Mouse (Mus musculus): ENCODE results near the gene Fgfr2.

The Fgfr2 gene

DNA sequence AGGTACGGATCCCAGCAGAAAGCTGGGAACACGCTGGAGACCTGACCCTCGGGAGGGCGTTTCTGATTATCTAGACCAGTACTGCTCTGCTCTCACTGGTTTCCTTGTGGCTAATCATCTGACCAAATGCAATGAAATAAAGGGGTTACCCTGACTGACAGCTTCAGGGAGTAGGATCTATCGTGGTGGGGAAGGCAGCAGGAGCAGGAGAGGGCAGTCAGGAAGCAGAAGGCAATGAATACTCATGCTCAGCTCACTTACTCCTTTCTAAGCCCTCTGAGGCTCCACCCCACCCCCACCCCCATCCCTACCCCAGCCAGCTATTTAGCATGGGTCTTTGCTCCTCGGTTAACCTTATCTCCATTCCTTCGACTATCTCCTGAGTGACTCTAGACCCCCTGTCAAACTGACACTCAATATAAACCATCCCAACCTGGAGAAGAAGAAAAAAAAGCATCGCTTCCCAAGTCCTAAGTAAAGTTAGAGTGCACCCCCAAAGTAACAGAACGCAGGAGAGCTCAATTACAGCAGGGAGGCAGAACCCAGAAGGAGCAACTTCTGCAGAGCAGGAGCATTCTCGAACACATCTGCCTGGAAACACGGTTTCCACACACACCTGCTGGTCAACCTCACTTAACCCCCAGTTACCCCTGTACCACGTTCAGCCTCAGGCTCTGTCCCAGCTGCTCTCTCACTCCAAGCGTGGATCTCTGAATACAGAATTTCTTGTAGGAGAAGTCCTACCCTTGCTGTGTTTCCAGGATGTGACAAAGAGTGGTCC is 730.7 kb downstream of the Fgfr2 start:
- in situ Hi-C loops (cut with MboI, MseI): no loop called here

DNA sequence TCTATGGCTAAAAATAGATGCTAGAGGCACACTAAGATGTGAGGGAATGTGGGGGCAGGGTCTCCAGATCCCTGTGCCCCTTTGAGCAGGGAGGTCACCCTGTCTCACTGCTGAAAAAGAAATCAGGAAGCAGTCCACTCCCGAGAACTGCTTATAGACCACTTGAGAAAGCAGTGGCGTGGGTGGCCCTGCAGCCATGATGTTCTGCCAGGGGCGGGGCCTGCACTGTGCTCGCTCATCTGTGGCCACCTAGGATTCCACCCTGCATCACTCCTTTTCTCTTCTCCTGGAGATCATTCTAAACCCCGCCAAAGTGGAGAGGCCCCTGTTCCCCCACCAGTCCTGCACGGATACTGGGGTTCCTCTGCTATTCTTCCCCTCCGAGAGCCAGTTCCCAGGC is 733.7 kb downstream of the Fgfr2 start:
- in situ Hi-C loops (cut with MboI, MseI): no loop called here

DNA sequence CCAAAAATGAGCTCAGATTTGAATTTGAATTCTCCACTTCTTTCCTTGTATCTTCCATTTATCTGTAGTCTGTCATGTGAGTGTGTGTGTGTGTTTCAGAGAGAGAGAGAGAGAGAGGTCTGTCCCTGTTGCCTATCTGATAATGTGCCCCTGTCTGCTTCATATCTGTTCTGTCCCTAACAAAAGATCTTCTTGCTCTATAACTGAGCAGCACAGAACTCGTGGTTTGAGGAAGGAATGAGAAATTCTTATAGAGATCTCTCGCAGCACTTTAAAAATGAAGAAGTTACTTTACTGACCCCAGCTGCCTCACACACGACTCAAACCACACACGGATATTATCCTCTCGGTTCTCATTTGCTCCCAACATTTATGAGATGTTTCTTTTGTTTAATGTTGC is 735.6 kb downstream of the Fgfr2 start:
- in situ Hi-C loops (cut with MboI, MseI): no loop called here

DNA sequence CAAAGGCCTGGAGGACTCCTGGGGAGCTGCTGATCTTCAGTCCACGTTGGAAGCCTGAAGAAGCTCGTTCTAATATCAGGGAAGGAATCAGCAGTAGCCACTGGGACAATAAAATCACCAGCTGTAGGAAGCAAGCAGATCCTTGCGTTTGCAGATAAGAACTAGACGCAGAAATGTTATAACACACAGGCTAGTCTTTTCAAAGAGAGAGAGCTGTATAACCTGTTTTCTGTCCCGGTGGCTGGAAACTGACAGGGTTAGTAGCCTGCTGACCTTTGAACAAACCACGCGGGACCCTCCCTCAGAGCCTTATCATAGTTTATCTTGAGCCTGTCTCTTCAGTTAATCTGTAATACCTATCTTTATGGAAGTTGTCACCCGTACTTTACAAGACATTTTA is 736.8 kb downstream of the Fgfr2 start:
- in situ Hi-C loops (cut with MboI, MseI): no loop called here

DNA sequence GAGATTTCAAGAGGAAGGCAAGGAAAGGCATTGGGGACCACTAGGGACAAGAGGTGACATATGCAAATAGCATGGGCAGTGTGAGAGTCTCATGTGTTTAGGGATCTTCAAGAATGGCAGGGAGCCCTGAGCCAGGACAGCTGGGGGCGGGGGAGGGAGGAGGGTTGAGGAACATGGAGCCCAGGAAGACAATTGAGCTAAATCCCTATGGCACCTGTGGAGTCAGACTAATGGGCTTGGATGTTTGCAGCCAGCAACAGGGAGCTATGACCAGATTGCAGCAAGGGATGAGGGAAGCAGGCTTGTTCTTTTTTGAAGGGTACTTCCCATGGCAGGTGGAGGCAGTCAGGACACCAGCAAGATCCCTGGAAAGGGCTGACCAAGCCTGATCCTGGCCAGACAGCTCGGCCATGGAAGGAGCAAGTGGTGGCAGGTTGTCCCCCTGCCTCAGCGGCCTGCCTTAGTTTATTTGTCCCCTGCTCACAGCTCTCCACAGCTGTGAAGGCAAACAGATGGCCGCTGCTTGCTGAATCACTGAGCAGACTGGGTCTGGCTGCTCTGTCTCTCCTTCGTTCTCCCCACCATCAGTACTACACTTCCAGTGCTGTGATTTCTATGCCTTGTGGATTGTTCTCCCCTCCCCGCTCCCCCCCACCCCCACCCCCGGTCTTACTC is 737.6 kb downstream of the Fgfr2 start:
- in situ Hi-C loops (cut with MboI, MseI): no loop called here

DNA sequence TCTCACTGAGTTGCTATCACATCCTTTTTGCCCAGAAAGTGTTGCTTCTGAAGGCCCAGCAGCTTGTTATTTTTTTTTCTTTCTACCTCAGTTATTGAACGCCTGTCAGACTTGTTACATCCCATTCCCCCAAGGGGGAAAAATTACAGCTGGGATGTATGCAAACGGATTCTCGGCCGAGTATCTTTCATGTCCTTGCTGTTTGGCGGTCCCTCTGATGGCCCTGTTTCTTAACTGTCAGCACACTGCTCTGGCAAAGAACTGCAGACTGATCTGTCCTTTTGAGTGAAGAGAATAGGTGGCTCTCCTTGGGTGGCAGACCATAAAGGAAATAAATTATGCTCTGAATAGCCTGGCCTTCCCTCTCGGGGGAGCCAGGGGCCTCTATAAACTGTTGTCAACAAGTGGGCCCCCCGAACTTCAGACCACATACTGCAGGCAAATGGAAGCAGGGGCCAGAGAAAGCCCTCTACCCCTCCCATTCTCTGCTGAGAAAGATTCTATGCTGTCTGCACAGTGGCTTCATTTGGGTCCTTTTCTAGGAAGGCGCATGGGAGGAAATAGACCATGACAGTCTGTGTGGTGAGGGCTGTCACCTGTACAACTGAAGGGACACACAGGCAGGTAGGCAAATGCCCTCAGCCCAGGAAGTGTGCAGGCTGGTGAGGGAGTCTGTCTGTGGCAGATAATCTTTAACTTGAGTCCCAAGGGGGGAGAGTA is 738.3 kb downstream of the Fgfr2 start:
- in situ Hi-C loops (cut with MboI, MseI): no loop called here

DNA sequence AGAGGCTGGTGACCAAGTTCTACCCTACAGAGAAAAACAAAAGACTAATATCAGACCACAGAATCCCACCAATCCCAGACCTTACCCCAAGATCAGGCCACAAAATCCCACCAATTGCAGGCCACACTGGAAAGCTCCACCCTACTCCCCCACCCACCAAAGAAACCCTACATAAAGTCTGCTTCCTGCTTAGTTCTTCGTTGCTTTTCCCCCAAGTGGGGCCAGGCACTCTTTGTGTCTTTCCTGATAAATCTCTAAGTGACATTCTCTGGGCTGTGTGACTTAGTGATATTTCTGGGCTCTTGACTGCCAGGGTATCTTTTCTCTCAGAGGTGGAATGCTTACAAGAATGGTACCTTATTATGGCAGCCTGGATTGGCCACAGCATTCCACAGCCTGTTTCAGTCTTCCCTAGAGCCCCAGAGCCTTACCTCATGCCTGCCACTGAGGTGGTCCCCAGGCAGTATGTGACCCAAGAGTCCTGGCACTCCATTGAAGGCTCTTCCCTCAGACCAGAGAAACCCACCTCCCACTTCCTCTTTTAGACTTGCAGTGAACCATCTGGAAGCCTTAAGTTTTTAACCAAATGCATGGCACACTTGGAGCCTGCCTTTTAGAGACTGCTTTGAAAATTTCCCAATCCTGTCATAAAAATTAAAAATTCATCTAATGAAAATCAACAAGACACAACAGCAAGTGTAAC is 742.4 kb downstream of the Fgfr2 start:
- in situ Hi-C loops (cut with MboI, MseI): no loop called here

DNA sequence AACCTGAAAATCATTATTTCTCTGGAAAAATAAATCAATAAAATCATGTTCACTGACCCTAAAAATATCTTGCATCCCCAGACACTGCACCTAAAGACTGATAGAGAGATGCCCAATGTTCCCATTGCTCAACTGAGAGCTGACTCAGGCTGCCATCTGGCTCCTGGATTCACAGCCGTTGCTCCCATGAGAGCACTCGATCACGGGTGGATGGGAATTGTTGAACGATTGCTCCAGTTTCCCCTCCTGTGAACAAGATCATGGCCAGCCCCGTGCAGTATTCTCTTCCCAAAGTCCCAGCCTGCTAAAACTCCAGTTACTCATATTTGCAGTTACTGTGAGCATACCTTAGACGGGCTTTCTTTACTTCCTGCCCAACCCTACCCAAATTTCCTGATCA is 745.2 kb downstream of the Fgfr2 start:
- in situ Hi-C loops (cut with MboI, MseI): no loop called here

DNA sequence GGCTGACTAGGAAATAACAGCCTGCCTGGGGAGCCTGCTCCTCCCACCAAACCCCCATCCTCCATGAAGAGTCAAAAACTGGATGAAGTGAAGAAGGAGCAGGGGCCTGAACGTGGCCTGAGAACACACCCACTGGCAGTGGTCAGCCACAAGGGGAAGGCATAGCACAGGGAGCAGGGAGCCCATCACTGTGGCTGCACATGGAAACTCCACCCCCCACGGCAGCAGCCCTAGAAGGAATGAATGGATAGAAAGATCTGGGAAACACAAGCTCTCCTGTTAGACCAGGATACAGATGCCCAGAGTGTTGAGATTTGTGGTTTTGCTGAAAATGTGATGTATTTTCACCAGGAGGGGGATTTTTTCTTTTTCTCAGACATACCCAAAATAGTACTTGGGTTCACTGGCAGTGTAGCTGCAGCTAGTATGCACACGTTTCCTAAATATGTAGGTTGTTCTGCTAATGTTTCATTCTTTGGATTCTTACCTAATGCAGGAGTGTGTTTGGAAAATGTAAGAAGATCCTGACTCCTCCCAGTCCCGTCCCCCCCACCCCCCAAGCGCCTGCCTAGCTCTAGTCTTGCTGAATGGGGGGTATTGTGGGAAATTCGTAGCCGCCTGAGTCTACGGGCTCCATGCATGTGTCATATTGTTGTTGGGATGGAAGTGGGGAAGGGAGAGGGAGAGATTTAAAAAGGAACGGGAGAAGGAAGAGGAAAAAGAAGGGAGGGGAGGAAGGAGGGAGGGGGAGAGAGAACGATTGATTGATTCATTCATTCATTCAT is 749.4 kb downstream of the Fgfr2 start:
- in situ Hi-C loops (cut with MboI, MseI): no loop called here

DNA sequence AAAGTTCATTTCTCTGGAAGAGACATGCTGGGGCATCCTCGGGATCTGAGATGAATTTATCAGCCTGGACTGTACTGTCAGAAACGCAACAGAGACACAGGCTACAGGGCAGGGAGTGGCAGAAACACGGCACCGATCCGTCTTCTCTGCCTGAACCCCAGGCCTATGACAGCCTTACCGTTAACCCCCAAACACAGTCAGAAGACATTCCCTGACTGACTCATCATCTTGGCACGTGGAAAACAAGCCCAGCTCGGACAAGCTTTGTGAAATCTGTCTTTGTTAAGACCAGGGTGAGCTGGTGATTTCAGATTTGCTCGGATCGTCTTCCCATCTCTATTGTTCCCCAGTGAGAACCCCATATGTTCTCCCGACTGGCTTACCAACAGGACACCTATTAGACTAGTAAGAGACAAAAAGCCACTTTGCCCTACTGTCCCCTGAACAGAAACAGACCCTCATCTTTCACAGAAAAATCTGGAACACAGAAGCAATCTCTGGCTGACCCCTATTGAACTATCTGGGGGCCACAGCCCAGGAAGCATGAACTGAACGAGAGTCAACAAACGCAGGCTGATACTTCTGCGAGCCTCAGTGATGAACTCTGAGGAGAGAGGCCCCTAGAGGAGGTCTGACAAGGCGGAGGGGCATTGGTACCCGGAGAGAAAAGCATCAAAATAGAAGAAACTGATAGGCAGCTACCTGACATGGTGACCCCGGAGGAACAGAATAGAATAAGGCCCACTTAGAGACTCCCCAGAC is 750.2 kb downstream of the Fgfr2 start:
- in situ Hi-C loops (cut with MboI, MseI): no loop called here

DNA sequence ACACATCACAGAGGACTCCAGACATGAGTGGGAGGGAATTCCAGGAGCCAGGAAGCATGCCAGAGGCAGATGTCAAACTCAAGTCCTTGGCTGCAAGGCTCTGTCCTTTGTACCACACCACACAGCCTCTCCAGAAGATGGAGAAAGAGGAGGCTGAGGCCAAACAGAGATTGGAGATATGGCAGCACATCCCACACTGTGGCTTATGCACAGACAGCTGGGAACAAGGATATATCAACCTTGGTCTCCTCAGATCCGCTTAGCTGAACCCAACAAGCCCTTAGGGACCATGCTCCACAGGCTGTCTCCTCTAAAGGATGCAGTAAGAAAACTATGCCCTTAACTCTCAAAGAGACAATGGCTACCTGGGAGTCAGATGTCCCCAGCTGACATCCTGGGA is 751.3 kb downstream of the Fgfr2 start:
- in situ Hi-C loops (cut with MboI, MseI): no loop called here

DNA sequence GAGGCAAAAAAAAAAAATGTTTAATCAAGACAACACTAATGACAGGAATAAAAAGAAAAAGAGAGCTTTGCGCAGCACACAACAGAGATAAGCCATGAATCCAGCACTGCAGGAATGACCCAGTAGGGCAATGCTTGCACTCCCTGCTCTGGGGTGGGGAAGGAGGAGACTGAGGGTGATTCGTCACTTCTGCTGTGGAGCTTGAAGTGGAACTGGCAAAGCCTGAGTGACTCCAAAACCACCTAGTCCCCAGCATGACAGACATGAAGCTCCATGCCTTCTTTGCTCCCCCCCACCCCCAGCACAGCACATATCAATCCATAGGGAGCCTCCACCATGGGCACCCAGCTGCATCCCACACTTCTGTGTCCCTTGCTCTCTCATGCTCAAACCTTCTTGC is 753.4 kb downstream of the Fgfr2 start:
- in situ Hi-C loops (cut with MboI, MseI): no loop called here

DNA sequence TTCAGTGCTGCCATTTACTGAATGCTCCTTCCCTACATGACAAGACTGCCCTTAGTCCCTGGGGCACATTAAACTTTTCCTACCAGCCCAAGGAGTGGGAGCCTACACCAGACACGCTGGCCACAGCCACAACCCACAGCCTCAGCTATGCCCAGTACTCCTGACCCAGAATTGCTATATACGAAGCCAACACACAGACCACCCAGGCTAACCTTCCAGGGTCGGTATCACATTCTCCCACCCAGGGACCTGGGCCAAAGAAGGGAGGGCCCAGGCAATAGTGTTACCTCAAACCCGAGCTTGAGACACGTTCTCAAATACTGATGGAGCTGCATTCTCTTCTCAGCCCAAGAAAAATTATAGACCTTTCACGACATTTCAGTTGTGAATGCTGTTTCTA is 754.3 kb downstream of the Fgfr2 start:
- in situ Hi-C loops (cut with MboI, MseI): no loop called here

DNA sequence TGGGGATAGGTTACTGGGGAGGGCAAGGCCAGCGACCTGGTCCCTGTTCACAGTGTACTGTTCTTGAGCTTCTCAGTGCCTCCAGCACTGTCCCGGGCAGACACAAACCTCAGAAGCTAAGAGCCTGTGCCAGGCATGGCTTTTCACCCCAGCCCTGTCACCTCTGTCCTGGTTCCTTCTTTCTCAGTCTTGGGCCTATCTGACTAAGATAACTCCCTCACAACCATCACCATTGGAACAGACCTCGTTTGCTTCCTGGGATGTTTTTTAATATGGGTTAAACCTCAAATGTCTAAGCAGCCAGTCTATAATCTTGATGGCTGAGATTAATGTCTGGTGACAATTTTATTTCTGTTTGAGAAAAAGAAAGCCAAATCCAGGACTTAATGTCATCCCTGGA is 755.8 kb downstream of the Fgfr2 start:
- in situ Hi-C loops (cut with MboI, MseI): no loop called here

DNA sequence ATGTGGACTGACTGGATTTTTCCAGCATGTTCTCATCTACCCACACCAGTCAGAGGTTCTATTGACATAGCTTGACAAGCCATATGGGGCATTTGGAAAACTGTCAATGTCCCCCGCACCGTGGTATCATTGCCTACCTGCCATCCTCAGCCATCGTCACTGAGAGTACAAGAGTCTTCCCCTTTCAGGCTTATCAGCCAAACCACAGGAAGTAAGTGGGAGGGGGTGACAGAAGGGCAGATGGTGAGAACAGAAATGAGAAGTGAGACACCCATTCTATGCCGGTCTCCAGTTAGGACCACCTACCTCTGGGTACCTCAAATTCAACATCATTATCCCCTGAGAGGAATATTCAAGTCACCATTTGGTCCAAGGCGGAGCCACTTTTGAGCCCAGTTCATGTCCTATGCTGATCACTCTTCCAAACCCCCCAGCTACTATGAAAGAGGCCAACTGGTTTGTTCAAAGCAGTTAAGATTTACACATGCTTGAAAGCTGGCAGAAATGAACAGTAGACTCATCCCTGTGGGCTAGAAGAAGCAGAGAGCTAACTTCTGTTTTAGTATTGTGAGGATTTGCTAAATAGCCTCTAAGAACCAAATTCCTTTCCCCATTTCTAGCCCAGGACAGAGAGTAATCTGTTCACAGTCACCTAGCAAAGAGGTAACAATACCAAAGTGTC is 757.3 kb downstream of the Fgfr2 start:
- in situ Hi-C loops (cut with MboI, MseI): no loop called here

DNA sequence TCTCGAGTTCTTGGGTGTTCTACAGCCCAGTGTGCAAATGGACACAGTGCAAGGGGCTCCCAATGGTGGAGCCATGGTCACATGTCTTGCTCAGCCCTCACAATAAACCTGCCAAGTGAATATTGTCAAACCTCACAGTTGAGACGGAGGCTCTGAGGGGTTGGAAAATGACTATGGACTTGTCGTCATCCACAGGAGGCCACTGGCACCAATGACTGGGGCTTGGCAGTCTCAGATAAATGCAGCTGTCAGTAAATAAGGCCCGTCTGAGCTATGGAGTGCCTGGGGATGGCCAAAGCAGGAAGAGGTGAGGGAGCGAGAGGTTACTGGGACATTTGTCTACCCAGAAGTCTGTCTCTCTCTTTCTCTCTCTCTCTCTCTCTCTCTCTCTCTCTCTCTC is 758.0 kb downstream of the Fgfr2 start:
- in situ Hi-C loops (cut with MboI, MseI): no loop called here

DNA sequence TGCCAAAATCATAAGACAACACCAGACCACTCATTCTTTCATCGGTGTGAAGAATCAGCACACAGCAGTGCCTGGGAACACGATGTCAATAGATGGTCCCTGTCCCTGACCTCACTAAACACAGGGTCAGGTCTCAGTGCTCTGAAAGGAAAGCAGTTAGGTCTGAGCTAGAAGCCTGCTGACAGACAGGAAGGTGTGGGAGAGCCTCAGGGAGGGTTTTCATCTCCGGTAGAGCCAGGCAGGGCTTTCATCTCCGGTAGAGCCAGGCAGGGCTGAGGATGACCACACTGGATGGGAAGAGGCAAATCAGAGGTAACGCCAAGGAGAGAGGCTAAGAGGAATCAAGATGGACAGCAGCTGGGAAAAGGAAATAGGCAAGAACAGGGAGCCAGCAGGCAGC is 758.6 kb downstream of the Fgfr2 start:
- in situ Hi-C loops (cut with MboI, MseI): no loop called here

DNA sequence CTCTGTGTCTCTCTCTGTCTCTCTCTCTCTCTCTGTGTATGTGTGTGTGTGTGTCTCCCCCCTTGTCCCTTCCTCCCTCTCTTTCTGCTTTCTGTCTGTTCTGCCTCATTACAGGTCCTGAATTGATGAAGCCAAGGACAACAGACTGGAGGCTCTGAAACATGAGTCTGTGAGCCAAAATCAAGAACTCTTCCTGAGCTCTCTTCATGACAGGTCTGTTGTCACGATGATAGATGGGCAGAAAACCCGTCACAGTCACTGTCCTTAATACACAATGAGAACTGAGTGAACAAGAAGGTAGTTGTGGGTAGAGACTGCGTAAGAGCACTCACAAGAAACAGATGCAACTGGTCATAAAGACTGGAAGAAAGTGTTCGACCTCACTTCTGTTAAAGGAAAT is 762.8 kb downstream of the Fgfr2 start:
- in situ Hi-C loops (cut with MboI, MseI): no loop called here

DNA sequence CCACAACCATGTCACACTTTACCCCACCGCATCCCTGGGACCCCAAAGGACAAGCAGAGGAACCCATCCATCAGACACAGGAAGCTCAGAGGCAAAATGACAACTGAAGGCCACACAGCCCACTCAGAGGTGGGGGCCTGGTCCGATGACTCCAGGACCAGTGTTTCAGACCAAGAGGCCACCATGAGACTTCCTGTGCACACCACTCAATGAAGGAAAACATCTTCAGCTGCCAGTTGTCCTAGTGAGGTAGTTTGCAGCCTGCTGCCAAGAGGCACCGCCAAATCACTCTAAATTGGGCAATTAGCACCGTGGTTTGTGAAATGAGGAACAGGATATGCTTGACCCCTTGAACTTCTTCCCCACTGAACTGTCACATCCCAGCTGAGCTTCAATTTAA is 764.4 kb downstream of the Fgfr2 start:
- in situ Hi-C loops (cut with MboI, MseI): no loop called here

DNA sequence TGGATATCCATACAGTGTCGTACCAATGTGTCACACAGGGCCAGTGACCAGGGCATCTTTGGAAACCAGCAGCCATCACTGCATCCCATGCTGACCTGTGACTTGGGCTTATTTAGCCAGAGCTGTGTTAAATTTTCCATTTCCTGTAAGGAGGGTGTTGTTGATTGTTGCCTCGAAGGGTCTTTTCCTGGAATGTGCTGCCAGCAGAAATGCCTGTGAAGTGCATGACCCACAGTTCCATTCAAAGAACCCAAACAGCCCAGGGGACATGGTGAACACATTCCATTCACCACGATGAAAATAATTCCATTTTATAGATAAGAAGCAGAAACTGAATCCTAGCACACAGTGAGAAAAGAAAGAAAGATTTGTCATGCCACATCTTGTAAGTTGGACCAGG is 764.9 kb downstream of the Fgfr2 start:
- in situ Hi-C loops (cut with MboI, MseI): no loop called here
